Mouse (Mus musculus): ENCODE measurements around the gene Fxn.

DNA sequence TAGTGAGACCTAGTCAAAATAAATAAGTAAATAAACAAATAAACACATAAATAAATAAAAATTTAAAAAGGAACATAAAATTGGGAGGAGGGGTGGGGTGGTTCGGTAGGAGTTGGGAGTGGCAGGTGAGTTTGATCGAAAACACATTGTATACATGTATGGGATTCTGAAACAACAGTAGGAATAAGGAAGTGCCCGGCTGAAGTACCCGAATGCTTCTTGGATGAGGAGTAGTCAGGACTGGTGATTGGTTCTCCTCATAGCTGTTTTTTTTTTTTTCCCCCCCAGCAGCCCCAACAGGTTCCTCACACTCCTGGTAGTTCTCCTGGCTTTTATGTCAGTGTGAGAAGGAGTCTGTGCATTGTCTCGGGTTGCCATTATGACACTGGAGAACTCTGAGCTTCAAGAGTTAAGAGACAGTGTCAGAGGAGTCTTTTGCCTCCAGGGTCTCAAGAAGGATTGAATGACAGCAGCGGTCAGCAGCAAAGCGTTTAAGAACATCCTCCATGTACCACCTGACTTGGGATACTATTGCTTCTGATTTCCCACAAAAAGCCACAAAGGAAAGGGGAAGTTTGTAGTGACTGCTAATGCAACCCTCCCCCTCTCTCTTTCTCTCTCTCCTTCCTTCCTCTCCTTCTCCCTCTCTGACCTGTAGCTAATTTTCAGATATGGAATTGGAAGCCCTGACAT, 1.0 kb upstream of the Fxn start:
- TF ChIP-seq CTCF (IDR thresholded peaks at IDR 0.05) (no peak), EP300 (IDR thresholded peaks at IDR 0.05) (no peak)
